Mouse (Mus musculus) olfactory bulb, adult 2 months (tissue): ENCODE results near the gene Sufu. TPM values are rescaled to one million over a fixed set of nuclear protein-coding genes. Genes with fewer than 3 reads are reported as not detected.

Experiments used
- H3K27ac ChIP-seq: fragments of 200-500 bp; 2 replicates; pipeline ENCODE4 v1.5.1; 2012; ENCODE audit warnings: low read depth, low read length; ENCODE audit not compliant: insufficient read depth
- H3K4me1 ChIP-seq: fragments of 200-500 bp; 2 replicates; pipeline ENCODE4 v1.6.1; 2012; ENCODE audit warnings: low read length; ENCODE audit not compliant: control insufficient read depth, insufficient read depth
- H3K4me3 ChIP-seq: fragments of 200-500 bp; 2 replicates; pipeline ENCODE4 v1.5.1; 2012; ENCODE audit warnings: mild to moderate bottlenecking, low read depth, low read length, moderate library complexity; ENCODE audit not compliant: insufficient read depth
- CTCF ChIP-seq: fragments of 200-500 bp; IDR thresholded peaks from 2 replicates; pipeline ENCODE4 v1.5.1; 2012; ENCODE audit warnings: low read depth, mild to moderate bottlenecking, low read length, moderate library complexity; ENCODE audit not compliant: insufficient read depth
- POLR2A ChIP-seq: fragments of 200-500 bp; IDR thresholded peaks from 2 replicates; pipeline ENCODE4 v1.6.1; 2012; ENCODE audit warnings: mild to moderate bottlenecking, low read depth, low read length, moderate library complexity; ENCODE audit not compliant: insufficient read depth
- WGBS: fragments of 180-500 bp; shearing (Covaris S2); methylation state at CpG from one replicate; pipeline ENCODE4 v1.1.7; 2018; 5-methylcytosine and 5-hydroxymethylcytosine counted together
- polyA plus RNA-seq: library from polyadenylated mRNA; stranded (reverse); fragments of >200 nt; gene quantifications from 2 replicates; pipeline ENCODE4 v1.2.4, GENCODE M21; 2012; ENCODE audit warnings: low replicate concordance; ENCODE audit not compliant: missing spikeins, insufficient read depth, insufficient read length

Sufu gene
- polyA plus RNA-seq, 1 experiment, result not detected

DNA sequence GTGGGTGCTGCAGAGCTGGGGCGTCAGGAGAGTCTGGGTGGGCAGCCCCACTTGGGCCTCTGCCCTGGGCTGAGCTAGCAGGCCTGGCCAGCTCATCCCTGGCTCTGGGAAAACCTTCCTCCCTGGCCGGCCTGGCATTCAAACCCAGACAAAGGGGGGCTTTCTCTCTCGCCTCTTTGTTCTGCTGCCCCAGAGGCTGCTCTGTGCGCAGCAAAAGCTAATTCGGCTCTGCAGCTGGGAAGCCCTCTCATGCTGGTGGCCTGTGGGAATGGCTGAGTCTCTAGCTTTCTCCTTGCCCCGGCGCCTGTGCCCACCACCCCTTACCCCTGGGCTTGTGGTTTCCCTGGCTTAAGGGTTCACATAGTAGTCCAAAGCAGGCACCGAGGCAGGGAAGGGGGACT is 110.5 kb downstream of the Sufu start:
- no peak for TF ChIP-seq POLR2A
- no peak for TF ChIP-seq CTCF
- WGBS, result 24% methylated on average over 8 of the region's 8 CpGs
- Histone ChIP-seq H3K4me3 (peak overlapping the region; percentile 10; the same call in 1 of the 2 replicates), H3K4me1 (peaks cover 57% of the 10 kb centered on the region), H3K27ac (peak overlapping the region; percentile 43)

DNA sequence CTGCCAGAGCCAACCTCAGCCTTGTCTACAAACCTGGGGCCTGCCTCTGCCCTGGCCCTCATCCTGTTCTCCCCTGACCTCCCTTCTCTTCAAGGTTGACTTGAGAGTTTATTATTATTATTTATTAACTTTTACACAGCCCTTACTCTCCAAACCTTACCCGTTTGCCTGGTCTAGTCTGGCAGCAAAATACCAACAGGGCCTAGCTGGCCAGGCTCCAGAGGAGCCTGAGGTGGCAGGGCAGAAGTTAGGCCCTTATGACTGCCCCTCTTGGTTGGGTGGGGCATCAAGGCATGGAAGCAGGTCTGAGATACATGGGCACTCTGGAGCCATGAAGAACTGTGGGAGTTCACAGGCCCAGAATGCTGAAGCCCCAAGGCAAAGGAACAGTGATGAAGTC is 111.1 kb downstream of the Sufu start:
- TF ChIP-seq POLR2A (no peak), CTCF (no peak)
- Histone ChIP-seq H3K4me1 (peaks cover 57% of the 10 kb centered on the region), H3K27ac (peak overlapping the region; percentile 43; the same call in 1 of the 2 replicates), H3K4me3 (no peak overlapping the region)
- 42% methylated on average over 1 of the region's 1 CpGs for WGBS

DNA sequence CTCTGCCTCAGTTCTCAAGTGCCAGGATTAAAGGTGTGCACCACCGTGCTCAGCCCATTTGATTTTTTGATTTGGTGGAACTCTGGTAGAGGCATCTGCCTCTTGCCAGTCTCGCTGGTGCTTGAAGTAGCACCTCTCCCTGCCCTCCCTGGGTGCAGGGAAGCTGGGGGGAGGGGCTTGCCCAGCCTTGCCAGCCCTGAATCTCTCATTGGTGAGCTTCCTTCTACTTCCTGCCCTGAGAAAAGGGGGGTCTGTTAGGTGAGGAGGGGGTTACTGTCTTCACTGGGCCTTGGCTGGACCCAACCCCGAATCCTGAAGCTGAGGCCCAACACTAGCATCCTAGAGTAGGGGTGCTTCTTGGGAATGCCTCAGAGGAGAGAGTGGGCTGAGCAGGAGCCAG is 112.0 kb downstream of the Sufu start:
- 59% methylated on average over 3 of the region's 3 CpGs for WGBS
- TF ChIP-seq POLR2A, result no peak
- TF ChIP-seq CTCF, result no peak
- H3K4me1 ChIP-seq, result peaks cover 57% of the 10 kb centered on the region
- H3K4me3 ChIP-seq, result no peak overlapping the region
- no peak overlapping the region; the same call in 1 of the 2 replicates for H3K27ac ChIP-seq

DNA sequence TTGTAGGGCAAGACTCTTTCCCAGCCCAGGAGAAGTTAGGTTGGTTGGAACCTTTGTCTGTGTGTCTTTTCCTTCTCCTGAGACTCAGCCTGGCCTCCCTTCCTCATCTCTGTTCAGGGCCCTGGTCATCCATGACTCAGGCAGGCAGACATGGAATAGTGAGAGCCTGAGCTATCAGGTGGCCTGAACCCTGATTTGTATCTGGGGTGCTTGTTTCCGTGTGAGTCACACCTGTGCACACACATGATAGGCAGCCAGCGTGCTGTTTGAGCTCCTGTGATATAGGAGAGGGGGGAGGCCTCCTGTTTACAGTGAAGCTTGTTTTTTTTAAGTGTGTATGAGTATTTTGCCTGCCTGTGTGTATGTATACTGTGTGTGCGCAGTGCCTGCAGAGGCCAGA is 112.5 kb downstream of the Sufu start:
- 61% methylated on average over 3 of the region's 3 CpGs for WGBS
- H3K4me3 ChIP-seq, result no peak overlapping the region
- H3K4me1 ChIP-seq, result peaks cover 57% of the 10 kb centered on the region
- H3K27ac ChIP-seq, result no peak overlapping the region; the same call in 1 of the 2 replicates
- TF ChIP-seq CTCF (no peak), POLR2A (no peak)

DNA sequence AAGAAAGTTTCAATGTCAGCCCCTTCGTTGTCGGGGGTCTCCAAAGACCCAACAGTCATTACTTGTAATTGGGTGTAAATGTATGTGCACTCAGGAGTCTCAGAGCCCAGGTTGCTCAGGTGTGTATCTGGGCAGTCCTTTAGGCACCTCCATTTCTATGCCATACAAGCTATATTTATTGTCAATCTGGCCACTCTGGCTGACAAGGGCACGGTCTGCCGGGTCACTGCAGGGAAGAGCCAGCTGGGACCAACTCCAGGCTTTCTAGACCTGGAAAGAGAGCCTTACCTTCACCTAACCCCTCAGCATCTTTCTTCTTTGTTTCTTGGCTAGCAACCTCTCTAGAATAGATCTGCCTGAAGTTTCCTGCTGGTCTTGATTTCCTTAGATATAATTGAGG is 113.0 kb downstream of the Sufu start:
- no peak overlapping the region for H3K4me3 ChIP-seq
- H3K4me1 ChIP-seq, result peaks cover 57% of the 10 kb centered on the region
- WGBS, result 73% methylated on average over 4 of the region's 4 CpGs
- TF ChIP-seq POLR2A, result no peak
- no peak overlapping the region for H3K27ac ChIP-seq

DNA sequence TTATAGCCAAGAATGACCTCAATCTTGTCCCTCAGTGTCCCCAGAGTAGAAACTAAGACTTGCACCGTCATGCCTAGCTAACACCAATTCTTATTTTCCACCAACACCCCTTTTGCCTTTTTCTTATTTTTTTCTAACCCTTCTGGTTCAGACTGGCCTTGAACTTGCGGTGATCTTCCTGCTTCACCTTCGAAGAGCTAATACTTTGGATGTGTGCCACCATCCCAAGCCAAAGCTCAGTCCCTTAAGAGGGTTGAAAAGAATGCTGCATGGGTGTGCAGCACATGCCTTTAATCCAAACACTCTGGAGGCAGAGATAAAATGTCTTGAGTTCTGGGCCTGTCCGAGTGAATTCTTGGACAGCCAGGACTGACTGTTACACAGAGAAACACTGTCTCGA is 113.7 kb downstream of the Sufu start:
- Histone ChIP-seq H3K4me1 (peaks cover 51% of the 10 kb centered on the region), H3K4me3 (no peak overlapping the region), H3K27ac (no peak overlapping the region)
- WGBS, result 33% methylated on average over 5 of the region's 5 CpGs
- no peak for TF ChIP-seq CTCF
- TF ChIP-seq POLR2A, result no peak

DNA sequence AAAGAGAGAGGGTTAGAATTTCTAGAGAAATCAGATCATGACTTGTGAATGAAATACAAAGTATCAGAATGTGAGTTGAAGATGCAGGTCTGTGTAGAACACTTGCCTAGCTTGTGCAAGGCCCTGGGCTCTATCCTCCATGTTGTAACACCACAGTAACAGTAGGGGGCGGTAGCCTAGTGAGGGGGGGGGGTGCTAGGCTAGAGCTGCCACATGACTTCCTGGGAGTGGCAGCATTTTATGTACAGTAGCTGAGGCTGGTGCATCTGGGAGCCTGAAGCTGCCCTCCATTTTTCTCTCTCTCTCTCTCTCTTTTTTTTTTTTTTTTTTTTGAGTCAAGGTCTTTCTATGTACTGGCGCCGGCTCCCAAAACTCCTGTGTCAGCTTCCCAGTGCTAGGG is 114.1 kb downstream of the Sufu start:
- WGBS, result 56% methylated on average over 3 of the region's 3 CpGs
- H3K4me3 ChIP-seq, result no peak overlapping the region
- TF ChIP-seq CTCF (no peak), POLR2A (no peak)
- no peak overlapping the region for H3K27ac ChIP-seq
- peaks cover 46% of the 10 kb centered on the region for H3K4me1 ChIP-seq

DNA sequence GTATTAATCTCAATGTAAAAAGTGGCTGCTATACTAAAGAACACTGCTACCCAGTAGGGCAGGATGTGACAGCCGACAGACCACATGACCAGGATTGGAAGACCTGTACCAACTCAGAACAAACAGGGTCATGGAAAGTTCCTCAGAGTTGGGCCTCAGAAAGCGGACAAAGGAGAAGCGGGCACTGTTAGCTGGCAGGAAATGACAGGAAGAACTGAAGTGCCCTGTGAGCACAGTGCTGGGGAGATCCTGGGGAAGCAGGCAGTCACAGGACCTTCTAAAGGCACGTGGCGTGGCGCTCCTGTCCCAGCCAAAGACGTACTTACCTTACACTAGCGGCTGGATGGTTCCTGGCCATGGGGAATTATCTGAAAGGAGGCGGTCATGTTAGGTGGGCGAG is 114.6 kb downstream of the Sufu start:
- TF ChIP-seq POLR2A, result no peak
- TF ChIP-seq CTCF, result no peak
- peaks cover 42% of the 10 kb centered on the region for H3K4me1 ChIP-seq
- 67% methylated on average over 10 of the region's 10 CpGs for WGBS
- no peak overlapping the region for H3K4me3 ChIP-seq
- H3K27ac ChIP-seq, result no peak overlapping the region

DNA sequence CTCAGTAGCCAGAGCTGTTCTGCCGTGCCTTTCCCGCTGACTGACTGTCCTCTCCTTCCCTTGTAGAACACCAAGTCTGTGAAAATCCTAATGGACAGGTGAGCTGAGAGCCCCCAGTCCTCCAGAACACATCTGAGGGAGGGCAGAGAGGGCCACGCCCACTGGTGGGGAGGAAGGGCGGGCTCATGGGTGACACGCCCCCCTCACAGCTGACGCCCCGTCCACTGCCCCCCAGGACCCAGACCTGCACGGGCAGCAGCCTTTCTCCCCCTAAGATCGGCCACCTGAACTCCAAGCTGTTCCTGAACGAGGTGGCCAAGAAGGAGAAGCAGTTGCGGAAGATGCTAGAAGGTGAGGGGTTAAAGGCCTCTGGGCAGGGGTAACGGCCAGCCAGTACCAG is 117.7 kb downstream of the Sufu start:
- 80% methylated on average over 12 of the region's 12 CpGs for WGBS
- H3K4me1 ChIP-seq, result peaks cover 31% of the 10 kb centered on the region
- no peak overlapping the region for H3K4me3 ChIP-seq
- TF ChIP-seq POLR2A (no peak), CTCF (no peak)
- no peak overlapping the region for H3K27ac ChIP-seq

DNA sequence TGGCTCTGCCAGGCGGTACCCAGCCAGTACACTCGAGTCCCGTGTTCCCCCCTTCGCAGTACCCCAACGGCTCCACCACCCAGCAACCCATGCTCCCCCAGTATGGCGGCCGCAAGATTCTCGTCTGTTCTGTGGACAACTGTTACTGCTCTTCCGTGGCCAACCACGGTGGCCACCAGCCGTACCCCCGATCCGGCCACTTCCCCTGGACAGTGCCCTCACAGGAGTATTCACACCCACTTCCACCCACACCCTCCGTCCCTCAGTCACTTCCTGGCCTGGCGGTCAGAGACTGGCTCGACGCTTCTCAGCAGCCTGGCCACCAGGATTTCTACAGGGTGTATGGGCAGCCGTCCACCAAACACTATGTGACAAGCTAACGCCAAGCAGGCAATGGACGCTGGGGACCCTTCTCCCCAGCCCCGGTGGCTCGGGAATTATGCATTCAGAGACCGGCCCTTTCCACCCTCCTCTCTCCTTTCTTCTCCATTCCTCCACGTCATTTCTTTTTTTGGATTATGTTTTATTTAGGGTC is 118.7 kb downstream of the Sufu start:
- 87% methylated on average over 24 of the region's 24 CpGs for WGBS
- TF ChIP-seq CTCF (no peak), POLR2A (no peak)
- Histone ChIP-seq H3K4me3 (no peak overlapping the region), H3K27ac (no peak overlapping the region), H3K4me1 (peaks cover 24% of the 10 kb centered on the region)
